Mouse (Mus musculus) stomach, postnatal 0 days (tissue): Measurements from ENCODE around the gene Ankar. TPM values are rescaled to one million over a fixed set of nuclear protein-coding genes. Genes with fewer than 3 reads are reported as not detected.

ENCODE experiments used
- ATAC-seq: fragments of 200-750 bp; cut with Nextera tagmentation; 2 replicates; pipeline ENCODE4 v1.8.0; 2017; ENCODE audit not compliant: low FRiP score, low TSS enrichment
- DNase-seq: peaks from one replicate; pipeline ENCODE4 v3.0.0-alpha.2; 2016; ENCODE audit warnings: low spot score
- H3K27ac ChIP-seq: fragments of 300-500 bp; sonication (generic); replicated peaks from 2 replicates; pipeline ENCODE4 v1.5.1; 2014; ENCODE audit warnings: mild to moderate bottlenecking, control low read depth
- H3K27me3 ChIP-seq: fragments of 300-500 bp; sonication (generic); 2 replicates; pipeline ENCODE4 v1.6.1; 2014; ENCODE audit warnings: low read length; ENCODE audit not compliant: control insufficient read depth, insufficient read depth
- H3K36me3 ChIP-seq: fragments of 300-500 bp; sonication (generic); 2 replicates; pipeline ENCODE4 v1.6.1; 2014; ENCODE audit warnings: low read length, mixed read lengths; ENCODE audit not compliant: control insufficient read depth, insufficient read depth
- H3K4me1 ChIP-seq: fragments of 300-500 bp; sonication (generic); replicated peaks from 2 replicates; pipeline ENCODE4 v1.6.1; 2014; ENCODE audit warnings: antibody characterized with exemption; ENCODE audit not compliant: control insufficient read depth, insufficient read depth
- H3K4me2 ChIP-seq: fragments of 300-500 bp; sonication (generic); replicated peaks from 2 replicates; pipeline ENCODE4 v1.6.1; 2014; ENCODE audit warnings: low read depth, mild to moderate bottlenecking, control low read depth, moderate library complexity
- H3K4me3 ChIP-seq: fragments of 300-500 bp; sonication (generic); 2 replicates; pipeline ENCODE4 v1.5.1; 2014; ENCODE audit warnings: low read depth, low read length, control low read depth
- H3K9ac ChIP-seq: fragments of 300-500 bp; sonication (generic); 2 replicates; pipeline ENCODE4 v1.6.1; 2014; ENCODE audit warnings: mild to moderate bottlenecking, low read length, control low read depth, mixed read lengths
- H3K9me3 ChIP-seq: fragments of 300-500 bp; sonication (generic); 2 replicates; pipeline ENCODE4 v1.6.1; 2016; ENCODE audit warnings: low read length; ENCODE audit not compliant: control insufficient read depth
- CTCF ChIP-seq: IDR thresholded peaks from 2 replicates; pipeline ENCODE4 v1.5.1; 2016; ENCODE audit warnings: antibody characterized with exemption, low read depth, mild to moderate bottlenecking, moderate library complexity
- EP300 ChIP-seq: optimal IDR thresholded peaks from 2 replicates; pipeline ENCODE3; 2016; ENCODE audit warnings: antibody characterized with exemption
- WGBS: fragments of 180-500 bp; shearing (Covaris S2); extraction: QIAGEN DNeasy Blood & Tissue Kit; methylation state at CpG from one replicate; pipeline ENCODE4 v1.1.7; 2014; 5-methylcytosine and 5-hydroxymethylcytosine counted together
- polyA plus RNA-seq: library from polyadenylated mRNA; unstranded; fragments of >200 nt; fragmentation: Nextera tagmentation; extraction: Ambion mirVana; gene quantifications from 2 replicates; pipeline ENCODE4 v1.2.1, GENCODE M21; 2015

Gene Ankar
- polyA plus RNA-seq, 1 experiment from 2014 or later, result not detected

- no peak for ATAC-seq
- Histone ChIP-seq H3K27me3 (no peaks in the 10 kb centered on the region), H3K4me1 (no peaks in the 10 kb centered on the region; the same call in 1 of the 2 replicates), H3K4me3 (no peak overlapping the region), H3K9ac (no peak overlapping the region), H3K4me2 (no peak overlapping the region), H3K36me3 (no peaks in the 10 kb centered on the region), H3K27ac (peak overlapping the region; percentile 49; the same call in 1 of the 2 replicates), H3K9me3 (no peaks in the 10 kb centered on the region)
- no peak for DNase-seq
- TF ChIP-seq CTCF, result no peak
- TF ChIP-seq EP300, result no peak
- WGBS, result 69% methylated on average over 15 of the region's 15 CpGs
These were observed 38.7 kb upstream of the Ankar start for GRCm38 (mm10) chr1:72738946-72739680.

GRCm38 (mm10) chr1:72736397-72737125 lies 36.2 kb upstream of the Ankar start:
- ATAC-seq (no peak), DNase-seq (no peak)
- no peaks in the 10 kb centered on the region for H3K27me3 ChIP-seq
- H3K4me1 ChIP-seq, result no peaks in the 10 kb centered on the region; the same call in 1 of the 2 replicates
- H3K4me3 ChIP-seq, result no peak overlapping the region
- H3K9me3 ChIP-seq, result no peaks in the 10 kb centered on the region
- 38% methylated on average over 13 of the region's 13 CpGs for WGBS
- no peaks in the 10 kb centered on the region for H3K36me3 ChIP-seq
- peak overlapping the region; percentile 8; the same call in 1 of the 2 replicates for H3K27ac ChIP-seq
- no peak overlapping the region for H3K4me2 ChIP-seq
- H3K9ac ChIP-seq, result no peak overlapping the region
- TF ChIP-seq EP300, result no peak
- no peak for TF ChIP-seq CTCF

GRCm38 (mm10) chr1:72733191-72733691 lies 32.9 kb upstream of the Ankar start:
- no peak for DNase-seq
- 64% methylated on average over 9 of the region's 9 CpGs for WGBS
- no peak overlapping the region for H3K9ac ChIP-seq

GRCm38 (mm10) chr1:72730126-72730525 lies 29.7 kb upstream of the Ankar start:
- no peaks in the 10 kb centered on the region for H3K9me3 ChIP-seq
- no peaks in the 10 kb centered on the region for H3K27me3 ChIP-seq
- ATAC-seq (no peak), DNase-seq (no peak)
- no peak overlapping the region for H3K9ac ChIP-seq
- no peak overlapping the region for H3K27ac ChIP-seq
- H3K36me3 ChIP-seq, result no peaks in the 10 kb centered on the region
- no peak overlapping the region for H3K4me2 ChIP-seq
- H3K4me3 ChIP-seq, result no peak overlapping the region
- H3K4me1 ChIP-seq, result no peaks in the 10 kb centered on the region
- TF ChIP-seq EP300 (no peak), CTCF (no peak)
- 59% methylated on average over 10 of the region's 10 CpGs for WGBS

More at GRCm38 (mm10) chr1:72733191-72733691, 32.9 kb upstream of the Ankar start:
- Histone ChIP-seq H3K4me1 (no peaks in the 10 kb centered on the region), H3K27ac (peak overlapping the region; percentile 69; the same call in 1 of the 2 replicates), H3K4me2 (no peak overlapping the region), H3K36me3 (no peaks in the 10 kb centered on the region), H3K9me3 (no peaks in the 10 kb centered on the region), H3K4me3 (no peak overlapping the region), H3K27me3 (no peaks in the 10 kb centered on the region)
- TF ChIP-seq CTCF (no peak), EP300 (no peak)
- ATAC-seq, result peak; percentile 15; the same call in 1 of the 2 replicates

GRCm38 (mm10) chr1:72728781-72729180 lies 28.4 kb upstream of the Ankar start:
- Histone ChIP-seq H3K36me3 (no peaks in the 10 kb centered on the region), H3K27me3 (no peaks in the 10 kb centered on the region), H3K9ac (no peak overlapping the region), H3K4me3 (no peak overlapping the region), H3K4me2 (no peak overlapping the region), H3K4me1 (no peaks in the 10 kb centered on the region), H3K27ac (no peak overlapping the region), H3K9me3 (no peaks in the 10 kb centered on the region)
- DNase-seq, result no peak
- TF ChIP-seq EP300, result no peak
- no peak for TF ChIP-seq CTCF
- no peak for ATAC-seq
- 67% methylated on average over 4 of the region's 4 CpGs for WGBS

- Histone ChIP-seq H3K4me3 (no peak overlapping the region), H3K36me3 (no peaks in the 10 kb centered on the region; the same call in 1 of the 2 replicates), H3K9me3 (no peaks in the 10 kb centered on the region), H3K27me3 (no peaks in the 10 kb centered on the region), H3K9ac (no peak overlapping the region), H3K27ac (no peak overlapping the region), H3K4me2 (no peak overlapping the region), H3K4me1 (no peaks in the 10 kb centered on the region)
- DNase-seq (no peak), ATAC-seq (no peak)
- TF ChIP-seq EP300 (no peak), CTCF (no peak)
- 78% methylated on average over 11 of the region's 13 CpGs for WGBS
These were observed 25.6 kb upstream of the Ankar start for GRCm38 (mm10) chr1:72725941-72726340.
